Mouse (Mus musculus) myocyte (in vitro differentiated cells): ENCODE measurements around the gene Cd80. TPM values are rescaled to one million over a fixed set of nuclear protein-coding genes. Genes with fewer than 3 reads are reported as not detected.

Experiments used
- H3K27me3 ChIP-seq: one replicate; pipeline ENCODE4 v1.6.1; 2011; ENCODE audit not compliant: control insufficient read depth, insufficient read depth, insufficient read length
- H3K36me3 ChIP-seq: one replicate; pipeline ENCODE4 v1.6.1; 2011; ENCODE audit not compliant: control insufficient read depth, insufficient read depth
- H3K4me2 ChIP-seq: one replicate; pipeline ENCODE4 v1.6.1; 2011; ENCODE audit warnings: low read depth, control low read depth
- H3K4me3 ChIP-seq: one replicate; pipeline ENCODE4 v1.5.1; 2011; ENCODE audit warnings: mild to moderate bottlenecking, control low read depth, moderate library complexity
- H3K79me2 ChIP-seq: one replicate; pipeline ENCODE4 v1.6.1; 2011; ENCODE audit not compliant: control insufficient read depth, insufficient read depth
- H3ac ChIP-seq: one replicate; pipeline ENCODE4 v1.6.1; 2011; ENCODE audit not compliant: control insufficient read depth, insufficient read length
- CEBPB ChIP-seq: IDR thresholded peaks from 2 replicates; pipeline ENCODE4 v1.6.1; 2011; ENCODE audit warnings: mild to moderate bottlenecking, moderate library complexity; ENCODE audit not compliant: poor library complexity, insufficient read depth, severe bottlenecking
- E2F4 ChIP-seq: IDR thresholded peaks from one replicate; pipeline ENCODE4 v1.6.1; 2011; ENCODE audit warnings: mild to moderate bottlenecking, control low read depth, moderate library complexity; ENCODE audit not compliant: insufficient read depth
- MAX ChIP-seq: IDR thresholded peaks from one replicate; pipeline ENCODE4 v1.6.1; 2011; ENCODE audit warnings: low read depth, mild to moderate bottlenecking, control low read depth
- MYOD1 ChIP-seq, 3 experiments: IDR thresholded peaks; one replicate each; pipeline ENCODE4 v1.6.1; 2011; ENCODE audit warnings: control low read depth in 2 of 3, low read depth in 2 of 3, mild to moderate bottlenecking in 2 of 3, moderate library complexity in 1 of 3; ENCODE audit not compliant: insufficient read length in 2 of 3, control insufficient read depth in 1 of 3
- MYOG ChIP-seq, 3 experiments: IDR thresholded peaks; one replicate each; pipeline ENCODE4 v1.6.1; 2011; ENCODE audit warnings: control low read depth in 2 of 3, low read depth in 2 of 3, mild to moderate bottlenecking in 2 of 3; ENCODE audit not compliant: insufficient read length in 2 of 3, control insufficient read depth in 1 of 3, insufficient read depth in 1 of 3
- POLR2A ChIP-seq: IDR thresholded peaks from one replicate; pipeline ENCODE4 v1.6.1; 2011; ENCODE audit warnings: low read depth, mild to moderate bottlenecking, control low read depth, moderate library complexity; ENCODE audit not compliant: insufficient read length
- POLR2AphosphoS2 ChIP-seq: IDR thresholded peaks from one replicate; pipeline ENCODE4 v1.6.1; 2011; ENCODE audit warnings: low read depth, control low read depth; ENCODE audit not compliant: insufficient read length
- REST ChIP-seq: IDR thresholded peaks from one replicate; pipeline ENCODE4 v1.6.1; 2011; ENCODE audit warnings: mild to moderate bottlenecking, control low read depth, moderate library complexity; ENCODE audit not compliant: insufficient read depth, insufficient read length
- SRF ChIP-seq: IDR thresholded peaks from one replicate; pipeline ENCODE4 v1.6.1; 2011; ENCODE audit warnings: low read depth; ENCODE audit not compliant: control insufficient read depth, insufficient read length
- TCF12 ChIP-seq: IDR thresholded peaks from one replicate; pipeline ENCODE4 v1.6.1; 2011; ENCODE audit warnings: mild to moderate bottlenecking, control low read depth; ENCODE audit not compliant: poor library complexity, insufficient read depth, severe bottlenecking
- TCF3 ChIP-seq: IDR thresholded peaks from one replicate; pipeline ENCODE4 v1.6.1; 2011; ENCODE audit warnings: low read depth, control low read depth; ENCODE audit not compliant: insufficient read length
- USF1 ChIP-seq: IDR thresholded peaks from one replicate; pipeline ENCODE4 v1.6.1; 2011; ENCODE audit warnings: low read depth, mild to moderate bottlenecking, control low read depth, moderate library complexity
- polyA plus RNA-seq: library from polyadenylated mRNA; unstranded; fragments of >200 nt; fragmentation: generic; extraction: Trizol; gene quantifications from one replicate; pipeline ENCODE4 v1.2.1, GENCODE M21; 2012; ENCODE audit warnings: missing spikeins

Gene Cd80
- polyA plus RNA-seq, 1 experiment: 27.1 TPM

- no peak for TF ChIP-seq CEBPB
- TF ChIP-seq POLR2AphosphoS2: no peak
- TF ChIP-seq MYOG (IDR thresholded peaks at IDR 0.05; ENCODE audit: control insufficient read depth in 1 of 3, insufficient read depth in 1 of 3, insufficient read length in 2 of 3, low read depth in 2 of 3): no peak
- no peak for TF ChIP-seq MAX
- TF ChIP-seq TCF3: no peak
- TF ChIP-seq REST: no peak
- no peak for TF ChIP-seq MYOD1 (IDR thresholded peaks at IDR 0.05; ENCODE audit: control insufficient read depth in 1 of 3, insufficient read length in 2 of 3, low read depth in 2 of 3)
- TF ChIP-seq POLR2A: no peak
- Histone ChIP-seq H3K4me2 (no peak overlapping the region), H3K79me2 (peaks cover 19% of the 10 kb centered on the region), H3K27me3 (no peaks in the 10 kb centered on the region), H3K36me3 (peaks cover 69% of the 10 kb centered on the region), H3ac (no peak overlapping the region), H3K4me3 (no peak overlapping the region)
Observed at GRCm38 (mm10) chr16:38447366-38447765, 8.0 kb upstream of the Cd80 start.

GRCm38 (mm10) chr16:38448458-38448857 lies 6.9 kb upstream of the Cd80 start:
- Histone ChIP-seq H3K4me3 (no peak overlapping the region), H3K36me3 (peaks cover 63% of the 10 kb centered on the region), H3ac (no peak overlapping the region), H3K79me2 (peaks cover 19% of the 10 kb centered on the region), H3K4me2 (no peak overlapping the region), H3K27me3 (no peaks in the 10 kb centered on the region)
- TF ChIP-seq USF1 (no peak), REST (no peak), TCF12 (no peak), CEBPB (no peak), MYOG (IDR thresholded peaks at IDR 0.05; ENCODE audit: control insufficient read depth in 1 of 3, insufficient read depth in 1 of 3, insufficient read length in 2 of 3, low read depth in 2 of 3) (no peak), TCF3 (no peak)

GRCm38 (mm10) chr16:38450707-38451106 lies 4.7 kb upstream of the Cd80 start:
- no peaks in the 10 kb centered on the region for H3K27me3 ChIP-seq
- peaks cover 19% of the 10 kb centered on the region for H3K79me2 ChIP-seq
- TF ChIP-seq SRF (no peak), MYOD1 (IDR thresholded peaks at IDR 0.05; ENCODE audit: control insufficient read depth in 1 of 3, insufficient read length in 2 of 3, low read depth in 2 of 3) (no peak), CEBPB (no peak), MAX (no peak), USF1 (no peak), TCF12 (no peak)
- peak overlapping the region; percentile 82 for H3K4me3 ChIP-seq
- H3ac ChIP-seq: no peak overlapping the region
- peaks cover 48% of the 10 kb centered on the region for H3K36me3 ChIP-seq
- H3K4me2 ChIP-seq: no peak overlapping the region

- TF ChIP-seq POLR2A: no peak
- no peak for TF ChIP-seq REST
- TF ChIP-seq SRF: no peak
- TF ChIP-seq TCF3: no peak
- TF ChIP-seq CEBPB: no peak
- TF ChIP-seq POLR2AphosphoS2: no peak
- no peak for TF ChIP-seq E2F4
- no peak for TF ChIP-seq USF1
- no peak for TF ChIP-seq MAX
- TF ChIP-seq TCF12: no peak
- no peak for TF ChIP-seq MYOG (IDR thresholded peaks at IDR 0.05; ENCODE audit: control insufficient read depth in 1 of 3, insufficient read depth in 1 of 3, insufficient read length in 2 of 3, low read depth in 2 of 3)
- TF ChIP-seq MYOD1 (IDR thresholded peaks at IDR 0.05; ENCODE audit: control insufficient read depth in 1 of 3, insufficient read length in 2 of 3, low read depth in 2 of 3): no peak
- no peaks in the 10 kb centered on the region for H3K27me3 ChIP-seq
- H3ac ChIP-seq: peak overlapping the region; percentile 59
- peaks cover 19% of the 10 kb centered on the region for H3K79me2 ChIP-seq
- peak overlapping the region; percentile 82 for H3K4me3 ChIP-seq
- peaks cover 39% of the 10 kb centered on the region for H3K36me3 ChIP-seq
- H3K4me2 ChIP-seq: peak overlapping the region; percentile 79
Observed at GRCm38 (mm10) chr16:38451421-38452205, 3.7 kb upstream of the Cd80 start.

- Histone ChIP-seq H3K4me2 (peak within 1 kb of the TSS; percentile 87), H3K4me3 (peak within 1 kb of the TSS; percentile 82), H3K36me3 (peaks cover 28% of the 10 kb centered on the region), H3K79me2 (peaks cover 19% of the 10 kb centered on the region), H3ac (peak within 1 kb of the TSS; percentile 59), H3K27me3 (no peaks in the 10 kb centered on the region)
- TF ChIP-seq MYOG (IDR thresholded peaks at IDR 0.05; ENCODE audit: control insufficient read depth in 1 of 3, insufficient read depth in 1 of 3, insufficient read length in 2 of 3, low read depth in 2 of 3): peak in 1 of 3 experiments; percentile 38
- TF ChIP-seq CEBPB: no peak
- TF ChIP-seq SRF: peak; percentile 48
- no peak for TF ChIP-seq USF1
- TF ChIP-seq MYOD1 (IDR thresholded peaks at IDR 0.05; ENCODE audit: control insufficient read depth in 1 of 3, insufficient read length in 2 of 3, low read depth in 2 of 3): no peak
- TF ChIP-seq MAX: no peak
- no peak for TF ChIP-seq TCF3
- peak; percentile 96 for TF ChIP-seq POLR2AphosphoS2
- TF ChIP-seq E2F4: peak; percentile 2
- TF ChIP-seq TCF12: no peak
- TF ChIP-seq POLR2A: peak; percentile 97
- TF ChIP-seq REST: peak; percentile 44
Observed at GRCm38 (mm10) chr16:38452442-38453202, 2.7 kb upstream of the Cd80 start, which contains the start of gene Adprh. Gene Adprh, minus strand, starts transcription at chr16:38452703.
